Mouse (Mus musculus) spleen, adult 2 months (tissue): ENCODE measurements around the gene Tpst2. TPM values are rescaled to one million over a fixed set of nuclear protein-coding genes. Genes with fewer than 3 reads are reported as not detected.

Experiments used
- DNase-seq, 2 experiments: peaks; one replicate each; pipeline versions ENCODE4 v3.0.0 to v3.0.0-alpha.2; 2012 to 2021; ENCODE audit warnings: low spot score in 2 of 2, low read depth in 1 of 2
- H3K27ac ChIP-seq: fragments of 200-500 bp; 2 replicates; pipeline ENCODE4 v1.5.1; 2012; ENCODE audit warnings: low read length, inconsistent platforms; ENCODE audit not compliant: insufficient read depth
- H3K27me3 ChIP-seq: fragments of 200-500 bp; 2 replicates; pipeline ENCODE4 v1.6.1; 2012; ENCODE audit warnings: mild to moderate bottlenecking, moderate library complexity, low read length, inconsistent platforms; ENCODE audit not compliant: control insufficient read depth, insufficient read depth
- H3K36me3 ChIP-seq: fragments of 200-500 bp; 2 replicates; pipeline ENCODE4 v1.6.1; 2012; ENCODE audit warnings: mild to moderate bottlenecking, low read length, inconsistent platforms; ENCODE audit not compliant: control insufficient read depth, insufficient read depth
- H3K4me1 ChIP-seq: fragments of 200-500 bp; 2 replicates; pipeline ENCODE4 v1.6.1; 2011; ENCODE audit warnings: inconsistent platforms; ENCODE audit not compliant: control insufficient read depth, insufficient read depth, insufficient read length
- H3K4me3 ChIP-seq: fragments of 200-500 bp; 2 replicates; pipeline ENCODE4 v1.5.1; 2011; ENCODE audit warnings: mild to moderate bottlenecking, inconsistent platforms; ENCODE audit not compliant: insufficient read depth, insufficient read length; ENCODE audit errors: extremely low read depth
- CTCF ChIP-seq: fragments of 200-500 bp; IDR thresholded peaks from 2 replicates; pipeline ENCODE4 v1.5.1; 2011; ENCODE audit warnings: mild to moderate bottlenecking, inconsistent platforms; ENCODE audit not compliant: insufficient read depth, insufficient read length, insufficient replicate concordance; ENCODE audit errors: extremely low read depth
- POLR2A ChIP-seq: fragments of 200-500 bp; IDR thresholded peaks from 2 replicates; pipeline ENCODE4 v1.6.1; 2011; ENCODE audit warnings: low read depth, low read length, inconsistent platforms
- WGBS: fragments of 180-500 bp; shearing (Covaris S2); methylation state at CpG from one replicate; pipeline ENCODE4 v1.1.7; 2018; 5-methylcytosine and 5-hydroxymethylcytosine counted together
- polyA plus RNA-seq: library from polyadenylated mRNA; depleted of rRNA; stranded (reverse); fragments of >200 nt; gene quantifications from 2 replicates; pipeline ENCODE4 v1.2.3, GENCODE M21; 2012

Tpst2 gene
- polyA plus RNA-seq, 1 experiment = 102 TPM

DNA sequence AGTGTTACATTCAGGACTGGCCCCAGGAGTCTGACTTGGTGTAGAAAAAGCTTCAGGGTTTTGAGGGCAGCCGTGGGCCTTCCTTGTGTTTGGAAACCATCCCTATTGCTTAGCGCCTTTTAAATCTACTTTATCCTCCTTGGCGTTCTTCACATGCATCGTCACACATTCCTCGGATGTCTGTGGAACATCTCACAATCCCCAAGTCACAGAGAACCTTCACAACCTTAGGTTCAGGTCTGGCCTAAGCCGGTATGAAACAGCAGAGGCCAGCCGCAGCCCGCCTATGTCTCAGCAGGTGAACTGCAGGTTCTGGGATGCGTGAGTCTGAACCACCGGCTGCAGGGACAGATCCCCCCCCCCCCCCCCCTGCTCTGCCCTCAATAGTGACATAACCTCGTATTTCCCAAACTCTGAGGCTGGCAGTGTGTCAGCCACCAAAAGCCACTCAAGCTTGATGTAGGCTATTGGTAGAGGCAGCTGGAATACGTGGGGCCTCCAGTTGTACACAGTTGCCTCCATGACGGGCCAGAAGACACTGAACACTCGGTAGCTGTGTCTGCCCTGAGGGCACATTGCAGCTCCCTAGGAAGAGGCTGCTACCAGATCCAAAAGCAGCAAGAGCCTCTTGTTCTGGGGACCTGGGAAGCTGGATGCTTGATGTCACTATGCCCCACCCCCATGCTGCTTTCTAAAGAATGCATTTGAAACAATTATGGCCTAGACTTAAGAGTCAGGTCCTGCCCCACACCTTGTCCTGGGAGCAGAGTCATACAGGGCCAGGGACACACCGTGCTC lies 4.6 kb downstream of the Tpst2 start:
- no peak overlapping the region for H3K4me3 ChIP-seq
- H3K36me3 ChIP-seq = no peaks in the 10 kb centered on the region
- TF ChIP-seq CTCF (no peak), POLR2A (no peak)
- H3K4me1 ChIP-seq = peaks cover 54% of the 10 kb centered on the region
- H3K27me3 ChIP-seq = no peaks in the 10 kb centered on the region
- WGBS = 77% methylated on average over 15 of the region's 15 CpGs
- no peak for DNase-seq
- H3K27ac ChIP-seq = peak overlapping the region; percentile 34; the same call in 1 of the 2 replicates

DNA sequence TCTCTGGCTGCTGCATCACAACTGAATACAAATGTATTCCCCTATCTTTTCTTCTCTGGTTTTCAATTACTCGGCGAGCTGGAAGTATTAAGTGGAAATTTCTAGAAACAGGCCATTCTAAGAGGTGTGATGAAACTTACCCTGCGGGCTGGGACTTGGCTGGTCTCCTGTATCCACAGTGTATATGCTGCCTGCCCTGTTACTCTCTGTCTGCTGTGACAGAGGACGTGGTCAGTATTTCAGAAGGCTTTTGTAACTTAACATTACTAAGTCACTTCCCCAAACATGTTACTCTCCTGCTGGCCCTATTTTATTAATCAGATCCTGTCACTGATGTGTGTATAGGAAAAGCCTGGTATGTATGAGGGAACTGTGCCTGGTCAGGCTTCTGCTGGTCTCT lies 5.2 kb downstream of the Tpst2 start:
- WGBS = 64% methylated on average over 4 of the region's 4 CpGs
- DNase-seq = no peak
- Histone ChIP-seq H3K27me3 (no peaks in the 10 kb centered on the region), H3K4me3 (no peak overlapping the region), H3K4me1 (peaks cover 60% of the 10 kb centered on the region), H3K27ac (peak overlapping the region; percentile 34; the same call in 1 of the 2 replicates), H3K36me3 (no peaks in the 10 kb centered on the region)
- TF ChIP-seq POLR2A (no peak), CTCF (no peak)

DNA sequence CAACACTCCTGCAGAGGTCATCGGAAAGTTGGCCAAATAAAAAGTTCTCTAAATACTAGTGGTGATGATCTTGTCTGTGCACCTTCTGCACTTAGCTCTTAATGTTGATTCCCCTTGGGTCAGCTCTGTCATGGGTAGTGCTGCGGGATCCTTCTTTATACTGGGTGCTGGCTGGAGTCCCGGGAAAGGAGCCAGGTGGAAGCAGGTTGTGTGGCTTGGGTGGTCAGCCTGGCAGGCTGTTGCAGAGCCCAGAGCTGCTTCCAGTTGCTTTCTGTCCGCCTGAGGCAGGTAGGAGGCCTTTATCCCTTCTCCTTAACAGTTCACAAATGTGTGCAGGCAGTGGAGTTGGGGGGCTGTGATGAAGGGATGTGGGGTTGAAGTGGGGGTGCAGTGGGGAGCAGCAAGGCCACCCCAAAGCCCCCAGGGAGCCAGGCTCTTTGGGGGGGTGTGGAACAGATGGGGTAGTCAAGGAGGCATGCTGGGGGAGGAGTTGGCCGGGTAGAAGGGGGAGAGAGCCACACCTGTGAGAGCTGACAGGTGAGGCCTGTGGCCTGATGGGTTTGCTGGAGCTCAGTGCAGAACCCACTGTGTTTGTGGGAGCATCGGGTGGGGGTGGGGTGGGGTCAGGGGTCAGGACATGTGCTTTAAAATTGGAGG lies 5.8 kb downstream of the Tpst2 start:
- no peak for DNase-seq
- no peaks in the 10 kb centered on the region for H3K36me3 ChIP-seq
- H3K4me3 ChIP-seq = no peak overlapping the region
- peak overlapping the region; percentile 48 for H3K27ac ChIP-seq
- TF ChIP-seq POLR2A = no peak
- no peak for TF ChIP-seq CTCF
- no peaks in the 10 kb centered on the region for H3K27me3 ChIP-seq
- peaks cover 64% of the 10 kb centered on the region for H3K4me1 ChIP-seq
- WGBS = 52% methylated on average over 6 of the region's 6 CpGs

- Histone ChIP-seq H3K36me3 (no peaks in the 10 kb centered on the region), H3K4me3 (no peak overlapping the region), H3K4me1 (peaks cover 71% of the 10 kb centered on the region), H3K27ac (peak overlapping the region; percentile 60), H3K27me3 (no peaks in the 10 kb centered on the region)
- WGBS = 25% methylated on average over 9 of the region's 9 CpGs
- TF ChIP-seq CTCF = no peak
- no peak for TF ChIP-seq POLR2A
- DNase-seq = no peak
Observed at GRCm38 (mm10) chr5:112282780-112283482, 6.4 kb downstream of the Tpst2 start.

GRCm38 (mm10) chr5:112283543-112284202 lies 7.2 kb downstream of the Tpst2 start:
- DNase-seq = no peak
- H3K4me3 ChIP-seq = no peak overlapping the region

GRCm38 (mm10) chr5:112284203-112284582 lies 7.7 kb downstream of the Tpst2 start:
- 24% methylated on average over 7 of the region's 7 CpGs for WGBS
- Histone ChIP-seq H3K4me1 (peaks cover 70% of the 10 kb centered on the region), H3K27me3 (no peaks in the 10 kb centered on the region), H3K27ac (peak overlapping the region; percentile 15; the same call in 1 of the 2 replicates), H3K4me3 (no peak overlapping the region), H3K36me3 (no peaks in the 10 kb centered on the region)
- TF ChIP-seq CTCF = no peak
- TF ChIP-seq POLR2A = no peak
- DNase-seq = no peak

More at GRCm38 (mm10) chr5:112283543-112284202, 7.2 kb downstream of the Tpst2 start:
- TF ChIP-seq POLR2A (no peak), CTCF (no peak)
- Histone ChIP-seq H3K27ac (peak overlapping the region; percentile 60), H3K4me1 (peaks cover 74% of the 10 kb centered on the region), H3K36me3 (no peaks in the 10 kb centered on the region), H3K27me3 (no peaks in the 10 kb centered on the region)
- WGBS = 7% methylated on average over 10 of the region's 10 CpGs
